In genomic region chr5:12872888-12873287, GRCm38 (mm10) we compare ENCODE assay signal across 26 mouse cellular contexts.
"Had no signal": no experiment of that assay in that cellular context is flagged by ENCODE, and none has a peak within 500 bp of the region (broad histone marks: within the 10 kb centered on the region; RNA-seq: fewer than 3 reads in every experiment).

No protein-coding gene starts in this region.

- H3K4me3 ChIP-seq: heart, embryonic 10.5 days; heart, embryonic 12.5 days; hindbrain, embryonic 10.5 days; hindbrain, embryonic 12.5 days; intestine, embryonic 15.5 days; limb, embryonic 13.5 days; limb, embryonic 15.5 days; liver, embryonic 13.5 days; liver, embryonic 15.5 days had no signal

- H3K4me2 ChIP-seq: heart, embryonic 12.5 days; hindbrain, embryonic 12.5 days; hindbrain, embryonic 14.5 days; intestine, embryonic 15.5 days; limb, embryonic 13.5 days; limb, embryonic 15.5 days; liver, embryonic 13.5 days; liver, embryonic 15.5 days had no signal

- H3K27ac ChIP-seq: heart, embryonic 10.5 days; hindbrain, embryonic 10.5 days; hindbrain, embryonic 12.5 days; hindbrain, embryonic 14.5 days; intestine, embryonic 15.5 days; limb, embryonic 13.5 days; limb, embryonic 15.5 days; liver, embryonic 13.5 days; liver, embryonic 15.5 days had no signal

- H3K36me3 ChIP-seq: heart, embryonic 10.5 days; heart, embryonic 12.5 days; hindbrain, embryonic 10.5 days; hindbrain, embryonic 12.5 days; intestine, embryonic 15.5 days; limb, embryonic 13.5 days; limb, embryonic 15.5 days; liver, embryonic 13.5 days; liver, embryonic 15.5 days had no signal

- H3K4me1 ChIP-seq: heart, embryonic 10.5 days; heart, embryonic 12.5 days; hindbrain, embryonic 12.5 days; intestine, embryonic 15.5 days; limb, embryonic 15.5 days; liver, embryonic 13.5 days; liver, embryonic 15.5 days had no signal

- ATAC-seq: hindbrain, embryonic 16.5 days; inflammation-experienced regulatory T-cells, adult 6 months; intestine, embryonic 15.5 days; intestine, postnatal 0 days had no signal

- H3K9ac ChIP-seq: heart, embryonic 12.5 days; hindbrain, embryonic 12.5 days; hindbrain, embryonic 14.5 days; intestine, embryonic 15.5 days; limb, embryonic 13.5 days; limb, embryonic 15.5 days; liver, embryonic 13.5 days; liver, embryonic 15.5 days had no signal

- H3K27me3 ChIP-seq: heart, embryonic 12.5 days; hindbrain, embryonic 12.5 days; intestine, embryonic 15.5 days; limb, embryonic 13.5 days; limb, embryonic 15.5 days; liver, embryonic 13.5 days; liver, embryonic 15.5 days had no signal

- H3K9me3 ChIP-seq: heart, embryonic 10.5 days; heart, embryonic 12.5 days; hindbrain, embryonic 10.5 days; intestine, embryonic 15.5 days; limb, embryonic 13.5 days; limb, embryonic 15.5 days; liver, embryonic 13.5 days; liver, embryonic 15.5 days had no signal

- DNase-seq: gastrocnemius, postnatal 14 days; gastrocnemius, postnatal 36 days; heart, adult 18-20 months; heart, postnatal 10 days; heart, postnatal 4 days; kidney, adult 18-20 months; kidney, adult 8-10 months; kidney, postnatal 10 days; kidney, postnatal 25 days; kidney, postnatal 4 days; layer of hippocampus, adult 9-11 months; layer of hippocampus, postnatal 36 days; left cerebral cortex, postnatal 4 days; liver, embryonic 13.5 days had no signal
